Mouse (Mus musculus): ENCODE results near the gene Tmem259. TPM values are rescaled to one million over a fixed set of nuclear protein-coding genes. Genes with fewer than 3 reads are reported as not detected.
A peak's percentile ranks its signal among the peaks of the same experiment; 100 is the strongest.

The Tmem259 gene
- polyA plus RNA-seq, 1 experiment, result 131 TPM

- H3K4me3 ChIP-seq (replicated peaks; ENCODE audit: control insufficient read depth, low read depth, low read length), result peak within 1 kb of the TSS; percentile 82
- no peak; the same call in 1 of the 2 replicates for TF ChIP-seq POLR2A (IDR thresholded peaks at IDR 0.05; ENCODE audit: borderline replicate concordance, control insufficient read depth, low read depth, low read length)
- TF ChIP-seq CTCF (IDR thresholded peaks at IDR 0.05; ENCODE audit: control insufficient read depth, insufficient read depth, low read length), result no peak
- under 1% methylated on average over 63 of the region's 63 CpGs for WGBS
- H3K4me1 ChIP-seq (ENCODE audit: control insufficient read depth, insufficient read depth, low read length), result peaks cover 1% of the 10 kb centered on the region; the same call in 1 of the 2 replicates
- H3K27ac ChIP-seq (ENCODE audit: control insufficient read depth, insufficient read depth, low read depth, low read length, poor library complexity), result peak within 1 kb of the TSS; percentile 89
Observed at GRCm38 (mm10) chr10:79926491-79927323, 57.4 kb downstream of the Tmem259 start, which contains the start of gene Arid3a. Gene Arid3a (plus strand): TSS chr10:79927043.

DNA sequence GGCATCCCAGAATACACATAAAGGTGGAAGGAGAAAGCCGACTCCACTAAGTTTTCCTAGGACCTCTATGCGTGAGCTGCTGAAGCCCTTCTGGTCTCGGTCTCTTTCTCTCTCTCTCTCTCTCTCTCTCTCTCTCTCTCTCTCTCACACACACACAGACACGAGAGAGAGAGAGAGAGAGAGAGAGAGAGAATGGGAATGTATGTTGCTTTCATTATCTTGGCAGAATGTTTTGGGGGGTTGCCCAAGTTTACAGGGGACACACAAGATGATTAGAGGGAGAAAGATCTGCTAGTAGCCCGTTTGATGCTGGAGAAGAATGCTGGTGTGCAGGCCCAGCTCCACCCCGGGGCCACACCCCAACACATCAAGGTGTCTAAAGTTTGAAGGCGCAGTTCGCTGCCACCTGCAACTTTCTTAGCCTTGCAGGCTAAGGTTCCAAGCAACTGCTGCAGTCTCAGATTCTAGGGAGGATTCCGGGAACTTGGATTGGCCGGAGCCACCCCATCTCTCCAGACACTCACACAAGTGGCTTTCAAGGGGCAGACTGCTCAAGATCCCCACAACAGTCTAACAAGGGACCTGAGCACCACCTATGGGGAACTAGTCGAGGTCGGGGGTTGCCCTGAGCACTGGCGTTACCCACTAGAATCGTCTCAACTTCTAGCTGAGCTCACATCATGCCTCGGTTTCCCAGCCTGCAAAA is 58.2 kb downstream of the Tmem259 start:
- Histone ChIP-seq H3K4me1 (ENCODE audit: control insufficient read depth, insufficient read depth, low read length) (peaks cover 1% of the 10 kb centered on the region; the same call in 1 of the 2 replicates), H3K4me3 (replicated peaks; ENCODE audit: control insufficient read depth, low read depth, low read length) (peak overlapping the region; percentile 82), H3K27ac (ENCODE audit: control insufficient read depth, insufficient read depth, low read depth, low read length, poor library complexity) (peak overlapping the region; percentile 89)
- TF ChIP-seq POLR2A (IDR thresholded peaks at IDR 0.05; ENCODE audit: borderline replicate concordance, control insufficient read depth, low read depth, low read length) (no peak), CTCF (IDR thresholded peaks at IDR 0.05; ENCODE audit: control insufficient read depth, insufficient read depth, low read length) (no peak)
- WGBS, result 5% methylated on average over 15 of the region's 15 CpGs

DNA sequence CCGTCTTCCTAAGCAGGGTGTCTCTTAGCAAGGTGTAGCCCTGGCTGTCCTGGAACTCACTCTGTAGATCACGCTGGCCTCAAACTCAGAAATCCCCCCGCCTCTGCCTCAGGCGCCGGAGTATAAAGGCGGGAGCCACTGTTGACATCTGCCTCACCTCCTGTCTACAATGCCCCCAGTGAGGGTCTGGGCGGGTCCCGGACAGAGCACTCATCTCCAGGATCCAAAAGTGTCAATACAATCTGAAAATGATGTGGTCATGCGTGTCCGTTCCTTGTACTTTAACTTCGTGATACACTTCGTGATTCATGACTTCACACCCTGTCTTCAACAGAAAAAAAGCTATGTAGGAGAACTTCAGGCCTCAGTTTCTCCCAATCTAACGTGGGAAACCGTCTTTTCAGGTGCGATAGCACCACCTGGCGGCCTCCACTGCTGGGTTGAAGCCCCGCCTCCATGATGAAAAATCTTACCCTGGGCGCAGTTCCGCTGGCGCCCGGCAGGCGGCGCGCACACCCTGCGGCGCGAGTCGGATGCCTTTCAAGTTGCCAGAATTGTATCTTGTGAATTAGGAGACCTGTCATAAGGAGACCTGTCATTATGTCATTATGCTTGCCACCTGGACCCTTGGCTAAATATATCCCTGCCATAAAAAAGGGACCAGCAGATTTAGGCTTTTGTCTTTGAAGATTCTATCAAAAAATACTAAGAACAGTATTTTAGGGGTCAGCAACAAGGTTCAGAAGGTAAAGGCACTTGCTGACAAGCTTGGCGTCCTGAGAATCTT is 58.9 kb downstream of the Tmem259 start:
- no peak overlapping the region for H3K27ac ChIP-seq (ENCODE audit: control insufficient read depth, insufficient read depth, low read depth, low read length, poor library complexity)
- H3K4me3 ChIP-seq (replicated peaks; ENCODE audit: control insufficient read depth, low read depth, low read length), result no peak overlapping the region
- peaks cover 3% of the 10 kb centered on the region; the same call in 1 of the 2 replicates for H3K4me1 ChIP-seq (ENCODE audit: control insufficient read depth, insufficient read depth, low read length)
- WGBS, result 21% methylated on average over 29 of the region's 29 CpGs
- TF ChIP-seq CTCF (IDR thresholded peaks at IDR 0.05; ENCODE audit: control insufficient read depth, insufficient read depth, low read length), result peak; percentile 99
- peak; percentile 12; the same call in 1 of the 2 replicates for TF ChIP-seq POLR2A (IDR thresholded peaks at IDR 0.05; ENCODE audit: borderline replicate concordance, control insufficient read depth, low read depth, low read length)

Other genes starting within 250 kb of the Tmem259 start
- gene Polrmt, start 237.7 kb downstream of the Tmem259 start, polyA plus RNA-seq (2011; ENCODE audit: insufficient read depth, insufficient read length, low replicate concordance, missing spikeins), result 20.0 and 29.6 TPM in 2 replicates
- not detected in 2 replicates for gene Fgf22, start 229.3 kb downstream of the Tmem259 start, polyA plus RNA-seq (2011; ENCODE audit: insufficient read depth, insufficient read length, low replicate concordance, missing spikeins)
- 26.5 and 42.8 TPM in 2 replicates for gene Rnf126, start 217.4 kb downstream of the Tmem259 start, polyA plus RNA-seq (2011; ENCODE audit: insufficient read depth, insufficient read length, low replicate concordance, missing spikeins)
- gene Fstl3, start 207.1 kb downstream of the Tmem259 start, polyA plus RNA-seq (2011; ENCODE audit: insufficient read depth, insufficient read length, low replicate concordance, missing spikeins), result 1.0 and 1.8 TPM in 2 replicates
- gene Prss57, start 193.4 kb downstream of the Tmem259 start, polyA plus RNA-seq (2011; ENCODE audit: insufficient read depth, insufficient read length, low replicate concordance, missing spikeins), result 13.1 and 40.0 TPM in 2 replicates
- gene Palm, start 190.8 kb downstream of the Tmem259 start, polyA plus RNA-seq (2011; ENCODE audit: insufficient read depth, insufficient read length, low replicate concordance, missing spikeins), result 19.7 and 36.1 TPM in 2 replicates
- gene Misp, start 163.3 kb downstream of the Tmem259 start, polyA plus RNA-seq (2011; ENCODE audit: insufficient read depth, insufficient read length, low replicate concordance, missing spikeins), result not detected in 2 replicates
- gene Ptbp1, start 129.9 kb downstream of the Tmem259 start, polyA plus RNA-seq (2011; ENCODE audit: insufficient read depth, insufficient read length, low replicate concordance, missing spikeins), result 113 and 188 TPM in 2 replicates
- 143 and 259 TPM in 2 replicates for gene Prtn3, start 109.9 kb downstream of the Tmem259 start, polyA plus RNA-seq (2011; ENCODE audit: insufficient read depth, insufficient read length, low replicate concordance, missing spikeins)
- 16.4 and 32.4 TPM in 2 replicates for gene Plppr3, start 109.7 kb downstream of the Tmem259 start, polyA plus RNA-seq (2011; ENCODE audit: insufficient read depth, insufficient read length, low replicate concordance, missing spikeins)
- 102 and 162 TPM in 2 replicates for gene Elane, start 98.1 kb downstream of the Tmem259 start, polyA plus RNA-seq (2011; ENCODE audit: insufficient read depth, insufficient read length, low replicate concordance, missing spikeins)
- gene Cfd, start 93.5 kb downstream of the Tmem259 start, polyA plus RNA-seq (2011; ENCODE audit: insufficient read depth, insufficient read length, low replicate concordance, missing spikeins), result 20.0 TPM in 1 of 2 replicates, not detected in the other
- gene Med16, start 75.4 kb downstream of the Tmem259 start, polyA plus RNA-seq (2011; ENCODE audit: insufficient read depth, insufficient read length, low replicate concordance, missing spikeins), result 12.3 and 19.2 TPM in 2 replicates
- gene Gm26602, start 73.5 kb downstream of the Tmem259 start, polyA plus RNA-seq (2011; ENCODE audit: insufficient read depth, insufficient read length, low replicate concordance, missing spikeins), result not detected in 2 replicates
- 1.5 TPM in 1 of 2 replicates, not detected in the other for gene Kiss1r, start 67.4 kb downstream of the Tmem259 start, polyA plus RNA-seq (2011; ENCODE audit: insufficient read depth, insufficient read length, low replicate concordance, missing spikeins)
- gene R3hdm4, start 63.1 kb downstream of the Tmem259 start, polyA plus RNA-seq (2011; ENCODE audit: insufficient read depth, insufficient read length, low replicate concordance, missing spikeins), result 182 and 197 TPM in 2 replicates
- 12.4 and 27.6 TPM in 2 replicates for gene Arid3a, start 57.3 kb downstream of the Tmem259 start, polyA plus RNA-seq (2011; ENCODE audit: insufficient read depth, insufficient read length, low replicate concordance, missing spikeins)
- gene Wdr18, start 24.2 kb downstream of the Tmem259 start, polyA plus RNA-seq (2011; ENCODE audit: insufficient read depth, insufficient read length, low replicate concordance, missing spikeins), result 26.7 and 43.3 TPM in 2 replicates
- gene Grin3b, start 13.6 kb downstream of the Tmem259 start, polyA plus RNA-seq (2011; ENCODE audit: insufficient read depth, insufficient read length, low replicate concordance, missing spikeins), result not detected in 2 replicates
- 41.7 and 92.4 TPM in 2 replicates for gene Cnn2, start 4.3 kb upstream of the Tmem259 start, polyA plus RNA-seq (2011; ENCODE audit: insufficient read depth, insufficient read length, low replicate concordance, missing spikeins)
- gene Abca7, start 12.2 kb upstream of the Tmem259 start, polyA plus RNA-seq (2011; ENCODE audit: insufficient read depth, insufficient read length, low replicate concordance, missing spikeins), result 54.3 and 96.9 TPM in 2 replicates
- gene Arhgap45, start 32.3 kb upstream of the Tmem259 start, polyA plus RNA-seq (2011; ENCODE audit: insufficient read depth, insufficient read length, low replicate concordance, missing spikeins), result 111 and 291 TPM in 2 replicates
- gene Polr2e, start 55.5 kb upstream of the Tmem259 start, polyA plus RNA-seq (2011; ENCODE audit: insufficient read depth, insufficient read length, low replicate concordance, missing spikeins), result 35.6 and 44.5 TPM in 2 replicates
- 948 and 2,392 TPM in 2 replicates for gene Gpx4, start 62.8 kb upstream of the Tmem259 start, polyA plus RNA-seq (2011; ENCODE audit: insufficient read depth, insufficient read length, low replicate concordance, missing spikeins)
- gene Sbno2, start 121.2 kb upstream of the Tmem259 start, polyA plus RNA-seq (2011; ENCODE audit: insufficient read depth, insufficient read length, low replicate concordance, missing spikeins), result 37.6 and 83.8 TPM in 2 replicates
- gene Stk11, start 131.5 kb upstream of the Tmem259 start, polyA plus RNA-seq (2011; ENCODE audit: insufficient read depth, insufficient read length, low replicate concordance, missing spikeins), result 197 and 344 TPM in 2 replicates
- gene Atp5d, start 154.3 kb upstream of the Tmem259 start, polyA plus RNA-seq (2011; ENCODE audit: insufficient read depth, insufficient read length, low replicate concordance, missing spikeins), result 131 and 178 TPM in 2 replicates
- gene Cbarp, start 156.5 kb upstream of the Tmem259 start, polyA plus RNA-seq (2011; ENCODE audit: insufficient read depth, insufficient read length, low replicate concordance, missing spikeins), result 3.4 and 3.7 TPM in 2 replicates
- gene Midn, start 163.9 kb upstream of the Tmem259 start, polyA plus RNA-seq (2011; ENCODE audit: insufficient read depth, insufficient read length, low replicate concordance, missing spikeins), result 36.0 and 53.2 TPM in 2 replicates
- 200 and 277 TPM in 2 replicates for gene Cirbp, start 181.7 kb upstream of the Tmem259 start, polyA plus RNA-seq (2011; ENCODE audit: insufficient read depth, insufficient read length, low replicate concordance, missing spikeins)
- 8.8 and 23.7 TPM in 2 replicates for gene 1600002K03Rik, start 188.6 kb upstream of the Tmem259 start, polyA plus RNA-seq (2011; ENCODE audit: insufficient read depth, insufficient read length, low replicate concordance, missing spikeins)
- gene Efna2, start 195.2 kb upstream of the Tmem259 start, polyA plus RNA-seq (2011; ENCODE audit: insufficient read depth, insufficient read length, low replicate concordance, missing spikeins), result 0.70 TPM in 1 of 2 replicates, not detected in the other
- gene Mum1, start 242.1 kb upstream of the Tmem259 start, polyA plus RNA-seq (2011; ENCODE audit: insufficient read depth, insufficient read length, low replicate concordance, missing spikeins), result 64.4 and 77.5 TPM in 2 replicates